ENCODE assay signal across 8 mouse cellular contexts in the genomic region with DNA sequence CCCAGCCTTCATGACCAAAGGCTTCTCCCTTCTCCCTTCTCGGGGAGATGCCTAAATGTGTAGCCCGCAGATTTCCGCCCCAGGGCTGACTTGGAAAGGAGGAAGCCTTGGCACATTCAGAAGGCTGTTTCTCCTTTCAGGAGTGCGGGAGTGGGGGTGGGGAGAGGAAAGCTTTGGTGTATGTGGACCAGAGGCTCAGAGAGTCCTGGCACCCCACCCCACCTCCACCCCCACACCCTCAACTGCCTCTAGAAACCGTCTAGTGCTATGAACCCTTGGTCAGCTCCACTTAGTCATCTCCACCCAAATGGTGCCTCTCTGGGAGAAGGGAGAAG. TPM values are rescaled to one million over a fixed set of nuclear protein-coding genes. Genes with fewer than 3 reads are reported as not detected.
DNase-seq lines count a peak whose midpoint lies in the region; ATAC-seq and TF ChIP-seq lines count a peak whose summit lies in the region.

No protein-coding gene starts in this region.

- H3K9me3 ChIP-seq in E14TG2a.4 (ENCODE audit: low read length), result peaks cover 13% of the 10 kb centered on the region
- H3K9me3 ChIP-seq in forebrain, embryonic 12.5 days, result no peaks in the 10 kb centered on the region
- no peaks in the 10 kb centered on the region for H3K9me3 ChIP-seq in limb, embryonic 15.5 days
- H3K9me3 ChIP-seq in neural tube, embryonic 14.5 days (ENCODE audit: control insufficient read depth, low read length), result no peaks in the 10 kb centered on the region

- H3K27me3 ChIP-seq in E14TG2a.4 (ENCODE audit: insufficient read depth, low read length), result peaks cover 24% of the 10 kb centered on the region
- H3K27me3 ChIP-seq in forebrain, embryonic 12.5 days, result no peaks in the 10 kb centered on the region
- H3K27me3 ChIP-seq in limb, embryonic 15.5 days, result no peaks in the 10 kb centered on the region
- H3K27me3 ChIP-seq in neural tube, embryonic 14.5 days (ENCODE audit: control insufficient read depth, insufficient read depth, low read length), result no peaks in the 10 kb centered on the region

- 4% methylated on average over 5 of the region's 5 CpGs for WGBS in forebrain, embryonic 12.5 days
- WGBS in limb, embryonic 15.5 days, result 7% methylated on average over 5 of the region's 5 CpGs
- WGBS in neural tube, embryonic 14.5 days, result 8% methylated on average over 5 of the region's 5 CpGs

- H3K9ac ChIP-seq in forebrain, embryonic 12.5 days, result peak overlapping the region; percentile 86
- peak overlapping the region; percentile 80; the same call in 1 of the 2 replicates for H3K9ac ChIP-seq in limb, embryonic 15.5 days
- peak overlapping the region; percentile 87 for H3K9ac ChIP-seq in neural tube, embryonic 14.5 days (replicated peaks; ENCODE audit: low read depth, low read length)

- H3K36me3 ChIP-seq in E14TG2a.4 (ENCODE audit: insufficient read depth, low read length), result no peaks in the 10 kb centered on the region
- no peaks in the 10 kb centered on the region for H3K36me3 ChIP-seq in forebrain, embryonic 12.5 days (replicated peaks)
- no peaks in the 10 kb centered on the region for H3K36me3 ChIP-seq in limb, embryonic 15.5 days
- H3K36me3 ChIP-seq in neural tube, embryonic 14.5 days (ENCODE audit: control insufficient read depth, insufficient read depth, low read length), result no peaks in the 10 kb centered on the region

- H3K27ac ChIP-seq in forebrain, embryonic 12.5 days, result no peak overlapping the region
- H3K27ac ChIP-seq in limb, embryonic 15.5 days, result peak overlapping the region; percentile 76; the same call in 1 of the 2 replicates
- H3K27ac ChIP-seq in neural tube, embryonic 14.5 days (ENCODE audit: low read depth, low read length), result peak overlapping the region; percentile 70; the same call in 1 of the 2 replicates

- peaks cover 43% of the 10 kb centered on the region for H3K4me1 ChIP-seq in E14TG2a.4 (replicated peaks; ENCODE audit: low read depth, low read length)
- H3K4me1 ChIP-seq in forebrain, embryonic 12.5 days, result peaks cover 18% of the 10 kb centered on the region
- peaks cover 13% of the 10 kb centered on the region; the same call in 1 of the 2 replicates for H3K4me1 ChIP-seq in limb, embryonic 15.5 days
- peaks cover 12% of the 10 kb centered on the region; the same call in 1 of the 2 replicates for H3K4me1 ChIP-seq in neural tube, embryonic 14.5 days (ENCODE audit: control insufficient read depth, insufficient read depth, low read length)

- intact Hi-C loops in gastrocnemius, postnatal 36 days (cut with DNase I), result loop anchor here (5.0 kb wide), 1 partner anchor 103 kb away; no protein-coding TSS in a partner anchor

- peak overlapping the region; percentile 77 for H3K4me2 ChIP-seq in forebrain, embryonic 12.5 days
- peak overlapping the region; percentile 77 for H3K4me2 ChIP-seq in limb, embryonic 15.5 days
- H3K4me2 ChIP-seq in neural tube, embryonic 14.5 days (ENCODE audit: low read depth, low read length), result peak overlapping the region; percentile 75

- peak; percentile 20 for DNase-seq in gastrocnemius, postnatal 10 days
- no peak for DNase-seq in gastrocnemius, postnatal 36 days
- DNase-seq in right cerebral cortex, postnatal 25 days, result no peak
- no peak for DNase-seq in ovary, adult 18-20 months (ENCODE audit: low spot score)

- ATAC-seq in forebrain, embryonic 12.5 days (ENCODE audit: low FRiP score), result no peak; the same call in 1 of the 2 replicates
- peak; percentile 4; the same call in 1 of the 2 replicates for ATAC-seq in limb, embryonic 15.5 days (ENCODE audit: insufficient number of reproducible peaks, low FRiP score, low TSS enrichment, low read depth)
- ATAC-seq in neural tube, embryonic 14.5 days (ENCODE audit: low read depth), result peak; percentile 51

- H3K4me3 ChIP-seq in E14TG2a.4 (replicated peaks; ENCODE audit: low read length), result peak overlapping the region; percentile 85
- H3K4me3 ChIP-seq in forebrain, embryonic 12.5 days (replicated peaks), result peak overlapping the region; percentile 76
- H3K4me3 ChIP-seq in limb, embryonic 15.5 days, result peak overlapping the region; percentile 64
- H3K4me3 ChIP-seq in neural tube, embryonic 14.5 days (ENCODE audit: low read depth, low read length), result peak overlapping the region; percentile 76

- no peak for TF ChIP-seq CTCF in E14TG2a.4 (conservative IDR thresholded peaks at IDR 0.05; ENCODE audit: low read length)

RNA-seq across cellular contexts. Expression of a gene that starts 0.4 kb away (rescaled TPM):
- 1 to 10 TPM; 8.9 to 10.0 TPM for total RNA-seq in gastrocnemius, postnatal 10 days (2021)
- 1 to 10 TPM; 1.6 to 2.3 TPM for total RNA-seq in gastrocnemius, postnatal 36 days (2021)
- 40.6 and 43.8 TPM in 2 replicates for polyA plus RNA-seq in forebrain, embryonic 12.5 days (2016; fragmentation: Nextera tagmentation; extraction: Ambion mirVana)
- 48.5 and 50.7 TPM in 2 replicates for polyA plus RNA-seq in limb, embryonic 15.5 days (2015; fragmentation: Nextera tagmentation; extraction: Ambion mirVana)
- polyA plus RNA-seq in neural tube, embryonic 14.5 days (2014; fragmentation: Nextera tagmentation; extraction: Ambion mirVana), result 109 and 114 TPM in 2 replicates
